Mouse (Mus musculus) limb, embryonic 15.5 days (tissue): ENCODE measurements around the gene Ppid. TPM values are rescaled to one million over a fixed set of nuclear protein-coding genes. Genes with fewer than 3 reads are reported as not detected.

ENCODE experiments used
- ATAC-seq: fragments of 200-750 bp; cut with Nextera tagmentation; 2 replicates; pipeline ENCODE4 v1.8.0; 2017; ENCODE audit warnings: low read depth, moderate TSS enrichment; ENCODE audit not compliant: insufficient number of reproducible peaks, low FRiP score, low TSS enrichment
- H3K27ac ChIP-seq: fragments of 300-500 bp; sonication (generic); 2 replicates; pipeline ENCODE4 v1.5.1; 2015; ENCODE audit warnings: moderate library complexity, mild to moderate bottlenecking, inconsistent platforms
- H3K27me3 ChIP-seq: fragments of 300-500 bp; sonication (generic); 2 replicates; pipeline ENCODE4 v1.6.1; 2015; ENCODE audit warnings: inconsistent platforms
- H3K36me3 ChIP-seq: fragments of 300-500 bp; sonication (generic); 2 replicates; pipeline ENCODE4 v1.6.1; 2015; ENCODE audit warnings: inconsistent platforms
- H3K4me1 ChIP-seq: fragments of 300-500 bp; sonication (generic); 2 replicates; pipeline ENCODE4 v1.6.1; 2015; ENCODE audit warnings: inconsistent platforms
- H3K4me2 ChIP-seq: fragments of 300-500 bp; sonication (generic); 2 replicates; pipeline ENCODE4 v1.6.1; 2015; ENCODE audit warnings: mild to moderate bottlenecking, inconsistent platforms
- H3K4me3 ChIP-seq: fragments of 300-500 bp; sonication (generic); 2 replicates; pipeline ENCODE4 v1.5.1; 2015; ENCODE audit warnings: mild to moderate bottlenecking, inconsistent platforms
- H3K9ac ChIP-seq: fragments of 300-500 bp; sonication (generic); 2 replicates; pipeline ENCODE4 v1.6.1; 2015; ENCODE audit warnings: inconsistent platforms
- H3K9me3 ChIP-seq: fragments of 300-500 bp; sonication (generic); 2 replicates; pipeline ENCODE4 v1.6.1; 2016; ENCODE audit warnings: inconsistent platforms
- WGBS: fragments of 180-500 bp; shearing (Covaris S2); methylation state at CpG from one replicate; pipeline ENCODE4 v1.1.7; 2015; 5-methylcytosine and 5-hydroxymethylcytosine counted together
- polyA plus RNA-seq: library from polyadenylated mRNA; unstranded; fragments of >200 nt; fragmentation: Nextera tagmentation; extraction: Ambion mirVana; gene quantifications from 2 replicates; pipeline ENCODE4 v1.2.1, GENCODE M21; 2015

Gene Ppid
- polyA plus RNA-seq, 1 experiment from 2014 or later: 157 TPM

DNA sequence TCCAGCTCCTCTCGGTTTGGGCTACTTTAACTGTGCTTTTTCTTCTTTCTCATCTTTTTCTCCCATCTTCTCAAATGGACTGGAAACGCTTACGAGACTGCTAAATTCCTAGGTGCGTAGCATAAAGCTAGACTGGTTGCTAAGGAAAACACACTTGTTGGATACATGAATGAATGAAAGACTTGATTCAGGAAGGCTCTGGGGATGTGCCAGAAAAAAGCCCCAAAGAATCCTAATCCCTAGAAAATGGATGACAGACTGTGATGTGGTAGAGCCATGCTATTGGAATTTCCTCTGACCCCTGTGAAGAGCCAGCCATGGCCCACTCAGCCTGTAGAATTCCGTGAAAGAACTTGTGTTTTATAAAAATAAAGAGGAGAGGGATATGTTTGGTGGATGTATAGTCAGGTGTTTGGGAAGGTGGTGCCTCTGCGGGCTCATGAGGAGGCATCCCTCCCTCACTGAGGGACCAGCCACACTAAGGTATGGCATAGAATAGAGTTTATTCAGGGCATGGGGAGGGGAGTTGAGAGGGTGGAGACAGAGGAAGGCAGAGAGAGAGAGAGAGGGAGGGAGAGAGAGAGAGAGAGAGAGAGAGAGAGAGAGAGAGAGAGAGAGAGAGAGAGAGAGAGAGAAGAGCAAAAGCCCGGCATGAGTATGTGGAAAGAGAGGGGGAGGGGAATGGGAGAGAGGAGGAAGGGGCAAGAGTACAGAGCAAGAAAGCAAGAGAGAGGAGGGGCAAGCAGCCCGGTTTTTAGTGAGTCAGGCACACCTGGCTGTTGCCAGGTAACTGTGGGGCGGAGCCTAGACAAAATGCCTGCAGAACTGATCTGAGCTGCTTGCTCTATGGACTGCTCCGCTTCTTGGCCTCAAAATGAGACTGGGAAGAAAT, 15.3 kb upstream of the Ppid start:
- Histone ChIP-seq H3K4me3 (no peak overlapping the region), H3K27me3 (no peaks in the 10 kb centered on the region), H3K4me2 (0 out of 2 replicates have a peak overlapping the region, but pooled peaks have one; percentile 8), H3K9ac (no peak overlapping the region), H3K36me3 (no peaks in the 10 kb centered on the region), H3K4me1 (peaks cover 8% of the 10 kb centered on the region; the same call in 1 of the 2 replicates), H3K27ac (no peak overlapping the region), H3K9me3 (no peaks in the 10 kb centered on the region)
- peak; percentile 61; the same call in 1 of the 2 replicates for ATAC-seq
- 36% methylated on average over 10 of the region's 10 CpGs for WGBS

DNA sequence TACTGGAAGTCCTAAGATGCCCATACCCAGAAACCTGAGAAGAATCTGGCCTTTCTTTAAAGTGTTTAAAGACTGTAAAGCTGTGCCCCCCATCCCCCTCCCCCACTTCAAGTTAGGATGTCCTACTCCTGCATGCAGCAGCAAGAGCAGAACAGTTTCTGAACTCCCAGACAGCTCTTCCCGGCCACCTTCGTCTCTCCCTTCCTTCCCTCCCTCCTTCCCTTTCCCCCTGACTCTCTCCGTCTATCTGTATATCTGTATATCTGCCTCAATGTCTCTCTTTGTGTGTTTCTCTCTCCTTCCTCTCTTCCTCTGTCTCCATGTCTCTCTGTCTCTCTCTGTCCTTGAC, 14.7 kb upstream of the Ppid start:
- peaks cover 8% of the 10 kb centered on the region; the same call in 1 of the 2 replicates for H3K4me1 ChIP-seq
- H3K4me2 ChIP-seq: 0 out of 2 replicates have a peak overlapping the region, but pooled peaks have one; percentile 8
- H3K27ac ChIP-seq: no peak overlapping the region
- H3K36me3 ChIP-seq: no peaks in the 10 kb centered on the region
- H3K4me3 ChIP-seq: no peak overlapping the region
- H3K27me3 ChIP-seq: no peaks in the 10 kb centered on the region
- 0 out of 2 replicates have a peak, but pooled peaks have one; percentile 10 for ATAC-seq
- H3K9me3 ChIP-seq: no peaks in the 10 kb centered on the region
- 19% methylated on average over 3 of the region's 3 CpGs for WGBS
- no peak overlapping the region for H3K9ac ChIP-seq

GRCm38 (mm10) chr3:79576865-79577264, 14.3 kb upstream of the Ppid start:
- no peak overlapping the region for H3K27ac ChIP-seq
- H3K4me1 ChIP-seq: peaks cover 8% of the 10 kb centered on the region; the same call in 1 of the 2 replicates
- no peak overlapping the region for H3K9ac ChIP-seq
- H3K4me2 ChIP-seq: no peak overlapping the region
- ATAC-seq: no peak
- WGBS: 38% methylated on average over 5 of the region's 5 CpGs
- no peaks in the 10 kb centered on the region for H3K9me3 ChIP-seq
- no peaks in the 10 kb centered on the region for H3K27me3 ChIP-seq
- H3K4me3 ChIP-seq: no peak overlapping the region
- no peaks in the 10 kb centered on the region for H3K36me3 ChIP-seq

- H3K36me3 ChIP-seq: no peaks in the 10 kb centered on the region
- 86% methylated on average over 6 of the region's 6 CpGs for WGBS
These were observed 13.5 kb upstream of the Ppid start for GRCm38 (mm10) chr3:79577606-79578005.

GRCm38 (mm10) chr3:79578164-79578563, 13.0 kb upstream of the Ppid start:
- Histone ChIP-seq H3K27ac (no peak overlapping the region), H3K4me3 (no peak overlapping the region), H3K4me2 (no peak overlapping the region), H3K9ac (no peak overlapping the region), H3K27me3 (no peaks in the 10 kb centered on the region), H3K4me1 (peaks cover 8% of the 10 kb centered on the region; the same call in 1 of the 2 replicates), H3K9me3 (no peaks in the 10 kb centered on the region), H3K36me3 (no peaks in the 10 kb centered on the region)
- no peak for ATAC-seq
- WGBS: 78% methylated on average over 6 of the region's 6 CpGs

More at GRCm38 (mm10) chr3:79577606-79578005, 13.5 kb upstream of the Ppid start:
- Histone ChIP-seq H3K9me3 (no peaks in the 10 kb centered on the region), H3K9ac (no peak overlapping the region), H3K27ac (no peak overlapping the region), H3K4me2 (no peak overlapping the region), H3K4me1 (peaks cover 8% of the 10 kb centered on the region; the same call in 1 of the 2 replicates), H3K4me3 (no peak overlapping the region), H3K27me3 (no peaks in the 10 kb centered on the region)
- no peak for ATAC-seq

- H3K4me1 ChIP-seq: peaks cover 8% of the 10 kb centered on the region; the same call in 1 of the 2 replicates
- 70% methylated on average over 5 of the region's 5 CpGs for WGBS
- H3K4me3 ChIP-seq: no peak overlapping the region
- no peaks in the 10 kb centered on the region for H3K9me3 ChIP-seq
- no peak overlapping the region for H3K9ac ChIP-seq
- no peak overlapping the region for H3K4me2 ChIP-seq
- H3K36me3 ChIP-seq: no peaks in the 10 kb centered on the region
- H3K27me3 ChIP-seq: no peaks in the 10 kb centered on the region
- H3K27ac ChIP-seq: no peak overlapping the region
- ATAC-seq: no peak
These were observed 11.1 kb upstream of the Ppid start for GRCm38 (mm10) chr3:79579891-79580575.

- H3K9me3 ChIP-seq: no peaks in the 10 kb centered on the region
- H3K4me1 ChIP-seq: peaks cover 3% of the 10 kb centered on the region; the same call in 1 of the 2 replicates
- H3K27me3 ChIP-seq: no peaks in the 10 kb centered on the region
- H3K4me2 ChIP-seq: no peak overlapping the region
- H3K27ac ChIP-seq: no peak overlapping the region
- H3K4me3 ChIP-seq: no peak overlapping the region
- ATAC-seq: no peak
- no peak overlapping the region for H3K9ac ChIP-seq
- no peaks in the 10 kb centered on the region for H3K36me3 ChIP-seq
- WGBS: 6% methylated on average over 6 of the region's 6 CpGs
These were observed 4.3 kb upstream of the Ppid start for GRCm38 (mm10) chr3:79586804-79587203.

- peaks cover 10% of the 10 kb centered on the region for H3K4me1 ChIP-seq
- ATAC-seq: no peak
- 74% methylated on average over 2 of the region's 2 CpGs for WGBS
- H3K27me3 ChIP-seq: no peaks in the 10 kb centered on the region
- H3K9me3 ChIP-seq: no peaks in the 10 kb centered on the region
- H3K4me3 ChIP-seq: no peak overlapping the region
- H3K27ac ChIP-seq: no peak overlapping the region
- H3K36me3 ChIP-seq: peaks cover 9% of the 10 kb centered on the region
- H3K4me2 ChIP-seq: no peak overlapping the region
- H3K9ac ChIP-seq: no peak overlapping the region
These were observed 1.5 kb upstream of the Ppid start for GRCm38 (mm10) chr3:79589671-79590070.

DNA sequence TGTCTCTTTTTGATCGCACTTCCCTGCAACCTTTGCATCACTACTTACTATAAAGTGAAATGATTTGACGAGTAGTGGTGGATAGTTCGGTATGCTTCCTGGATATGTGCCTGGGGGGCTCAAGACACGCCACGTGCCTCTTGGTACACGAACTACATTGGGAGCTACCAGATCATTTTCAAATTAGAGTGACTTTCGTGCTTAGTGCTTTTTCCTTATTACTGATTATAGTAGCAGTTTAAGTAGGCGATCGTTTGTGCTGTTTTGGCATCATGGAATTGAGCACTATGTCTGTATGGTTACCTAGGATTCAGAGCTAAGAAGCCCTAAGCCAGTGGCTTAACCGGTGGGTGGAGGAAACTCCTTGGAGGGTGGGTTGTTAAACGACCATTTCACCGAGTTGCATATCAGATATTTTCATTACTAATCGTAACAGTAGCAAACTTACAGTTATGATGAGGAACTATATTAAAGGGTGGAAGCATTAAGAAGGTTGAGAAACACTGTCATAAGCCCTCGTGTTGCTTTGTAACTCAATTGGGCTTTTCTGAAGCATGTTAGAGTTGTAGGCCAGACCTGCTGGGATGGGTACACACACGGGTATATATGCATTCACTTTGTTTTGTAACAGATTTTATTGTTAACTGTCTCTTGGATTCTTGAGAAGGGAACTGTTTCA, 790 bp downstream of the Ppid start:
- peak overlapping the region; percentile 95 for H3K9ac ChIP-seq
- H3K9me3 ChIP-seq: no peaks in the 10 kb centered on the region
- H3K4me3 ChIP-seq: peak overlapping the region; percentile 90
- ATAC-seq: no peak
- 2% methylated on average over 15 of the region's 15 CpGs for WGBS
- peak overlapping the region; percentile 61 for H3K4me2 ChIP-seq
- H3K27me3 ChIP-seq: no peaks in the 10 kb centered on the region
- peaks cover 28% of the 10 kb centered on the region for H3K36me3 ChIP-seq
- H3K4me1 ChIP-seq: peaks cover 10% of the 10 kb centered on the region
- H3K27ac ChIP-seq: peak overlapping the region; percentile 86

DNA sequence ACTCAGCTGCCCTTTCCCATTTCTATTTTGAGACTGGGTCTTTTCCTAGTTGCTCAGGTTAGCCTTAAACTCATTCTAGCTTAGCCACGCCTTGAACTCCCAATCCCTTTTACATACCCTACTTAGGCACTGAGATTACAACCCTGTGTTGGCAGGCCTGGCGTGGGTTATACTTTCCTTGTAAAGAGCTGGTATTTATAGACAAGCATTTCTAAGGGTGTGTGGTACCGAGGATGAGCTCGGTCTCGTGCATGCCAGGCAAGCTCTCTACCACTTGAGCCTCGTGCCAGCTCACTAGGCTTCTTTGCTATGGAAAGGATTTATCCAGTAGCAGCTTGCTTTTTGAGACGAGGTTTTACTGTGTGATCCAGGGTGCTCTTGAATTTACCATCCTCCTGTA, 4.3 kb downstream of the Ppid start:
- Histone ChIP-seq H3K9ac (no peak overlapping the region), H3K4me2 (no peak overlapping the region), H3K27me3 (no peaks in the 10 kb centered on the region), H3K9me3 (no peaks in the 10 kb centered on the region), H3K36me3 (peaks cover 54% of the 10 kb centered on the region), H3K4me1 (peaks cover 10% of the 10 kb centered on the region), H3K27ac (no peak overlapping the region), H3K4me3 (no peak overlapping the region)
- ATAC-seq: no peak
- 92% methylated on average over 7 of the region's 7 CpGs for WGBS

DNA sequence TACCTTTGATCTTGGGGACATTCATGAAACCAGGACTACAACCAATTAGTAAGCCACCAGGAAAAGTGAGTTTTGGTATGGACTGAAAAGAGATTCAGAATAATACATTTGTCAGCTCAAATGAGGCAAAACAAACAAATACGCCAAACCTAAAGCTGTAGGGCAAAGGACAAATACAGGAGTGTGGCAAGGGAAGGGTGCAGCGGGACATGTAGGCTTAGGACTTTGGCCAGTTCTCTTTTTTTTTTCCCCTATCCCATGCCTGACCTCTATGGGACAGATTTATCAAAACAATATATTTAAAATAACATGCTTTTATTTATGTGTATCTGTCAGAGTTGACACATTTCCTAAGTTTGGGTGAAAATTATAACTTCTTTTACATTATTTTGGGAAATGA, 18.7 kb downstream of the Ppid start:
- no peak overlapping the region for H3K9ac ChIP-seq
- H3K36me3 ChIP-seq: peaks cover 50% of the 10 kb centered on the region

More for the DNA sequence above, 18.7 kb downstream of the Ppid start:
- H3K4me1 ChIP-seq: no peaks in the 10 kb centered on the region
- H3K27me3 ChIP-seq: no peaks in the 10 kb centered on the region
- no peak overlapping the region for H3K4me3 ChIP-seq
- WGBS: 91% methylated on average over 2 of the region's 2 CpGs
- no peak overlapping the region for H3K27ac ChIP-seq
- ATAC-seq: no peak
- H3K4me2 ChIP-seq: no peak overlapping the region
- H3K9me3 ChIP-seq: no peaks in the 10 kb centered on the region
